Mouse (Mus musculus) limb, embryonic 13.5 days (tissue): ENCODE data around the gene Clec1a. TPM values are rescaled to one million over a fixed set of nuclear protein-coding genes. Genes with fewer than 3 reads are reported as not detected.

Experiments used
- ATAC-seq: fragments of 200-750 bp; cut with Nextera tagmentation; 2 replicates; pipeline ENCODE4 v1.8.0; 2017; ENCODE audit warnings: low read depth, moderate number of reproducible peaks, moderate TSS enrichment; ENCODE audit not compliant: low FRiP score
- H3K27ac ChIP-seq: fragments of 300-500 bp; sonication (generic); 2 replicates; pipeline ENCODE4 v1.5.1; 2015; ENCODE audit warnings: inconsistent platforms, mild to moderate bottlenecking, moderate library complexity
- H3K27me3 ChIP-seq: fragments of 300-500 bp; sonication (generic); 2 replicates; pipeline ENCODE4 v1.6.1; 2015; ENCODE audit warnings: mild to moderate bottlenecking, inconsistent platforms
- H3K36me3 ChIP-seq: fragments of 300-500 bp; sonication (generic); 2 replicates; pipeline ENCODE4 v1.6.1; 2015; ENCODE audit warnings: inconsistent platforms, mild to moderate bottlenecking, moderate library complexity
- H3K4me1 ChIP-seq: fragments of 300-500 bp; sonication (generic); 2 replicates; pipeline ENCODE4 v1.6.1; 2015; ENCODE audit warnings: inconsistent platforms
- H3K4me2 ChIP-seq: fragments of 300-500 bp; sonication (generic); replicated peaks from 2 replicates; pipeline ENCODE4 v1.6.1; 2015; ENCODE audit warnings: inconsistent platforms, mild to moderate bottlenecking, moderate library complexity
- H3K4me3 ChIP-seq: fragments of 300-500 bp; sonication (generic); 2 replicates; pipeline ENCODE4 v1.5.1; 2015; ENCODE audit warnings: moderate library complexity, mild to moderate bottlenecking, inconsistent platforms
- H3K9ac ChIP-seq: fragments of 300-500 bp; sonication (generic); 2 replicates; pipeline ENCODE4 v1.6.1; 2015; ENCODE audit warnings: mild to moderate bottlenecking, inconsistent platforms
- H3K9me3 ChIP-seq: fragments of 300-500 bp; sonication (generic); 2 replicates; pipeline ENCODE4 v1.6.1; 2016; ENCODE audit warnings: inconsistent platforms
- WGBS: fragments of 180-500 bp; shearing (Covaris S2); methylation state at CpG from one replicate; pipeline ENCODE4 v1.1.7; 2015; 5-methylcytosine and 5-hydroxymethylcytosine counted together
- polyA plus RNA-seq: library from polyadenylated mRNA; unstranded; fragments of >200 nt; fragmentation: Nextera tagmentation; extraction: Ambion mirVana; gene quantifications from 2 replicates; pipeline ENCODE4 v1.2.1, GENCODE M21; 2015

The Clec1a gene
- polyA plus RNA-seq, 1 experiment from 2014 or later: 2.3 TPM

GRCm38 (mm10) chr6:129434239-129434638, 17.6 kb downstream of the Clec1a start:
- H3K27ac ChIP-seq: no peak overlapping the region
- WGBS: 86% methylated on average over 5 of the region's 5 CpGs
- H3K4me2 ChIP-seq: no peak overlapping the region
- H3K9ac ChIP-seq: no peak overlapping the region
- H3K9me3 ChIP-seq: no peaks in the 10 kb centered on the region
- no peaks in the 10 kb centered on the region for H3K27me3 ChIP-seq
- no peak overlapping the region for H3K4me3 ChIP-seq
- H3K36me3 ChIP-seq: no peaks in the 10 kb centered on the region
- H3K4me1 ChIP-seq: no peaks in the 10 kb centered on the region
- ATAC-seq: no peak

- Histone ChIP-seq H3K4me3 (no peak overlapping the region), H3K27me3 (no peaks in the 10 kb centered on the region), H3K9ac (no peak overlapping the region), H3K27ac (no peak overlapping the region), H3K9me3 (no peaks in the 10 kb centered on the region), H3K36me3 (no peaks in the 10 kb centered on the region), H3K4me1 (peaks cover 15% of the 10 kb centered on the region), H3K4me2 (no peak overlapping the region)
- 75% methylated on average over 4 of the region's 4 CpGs for WGBS
- no peak for ATAC-seq
Measured at GRCm38 (mm10) chr6:129427281-129427680, 24.5 kb downstream of the Clec1a start.

GRCm38 (mm10) chr6:129425812-129426211, 26.0 kb downstream of the Clec1a start:
- Histone ChIP-seq H3K27ac (no peak overlapping the region), H3K27me3 (no peaks in the 10 kb centered on the region), H3K4me3 (no peak overlapping the region), H3K9ac (no peak overlapping the region), H3K9me3 (no peaks in the 10 kb centered on the region), H3K4me1 (peaks cover 15% of the 10 kb centered on the region), H3K36me3 (no peaks in the 10 kb centered on the region), H3K4me2 (no peak overlapping the region)
- no peak for ATAC-seq
- 26% methylated on average over 5 of the region's 5 CpGs for WGBS

GRCm38 (mm10) chr6:129425217-129425616, 26.6 kb downstream of the Clec1a start:
- Histone ChIP-seq H3K4me2 (no peak overlapping the region), H3K9ac (no peak overlapping the region), H3K36me3 (no peaks in the 10 kb centered on the region), H3K4me3 (no peak overlapping the region), H3K27me3 (no peaks in the 10 kb centered on the region), H3K9me3 (no peaks in the 10 kb centered on the region), H3K27ac (no peak overlapping the region), H3K4me1 (peaks cover 15% of the 10 kb centered on the region)
- WGBS: 69% methylated on average over 5 of the region's 5 CpGs
- ATAC-seq: no peak

GRCm38 (mm10) chr6:129423734-129424072, 28.1 kb downstream of the Clec1a start:
- Histone ChIP-seq H3K4me3 (no peak overlapping the region), H3K4me1 (peaks cover 15% of the 10 kb centered on the region), H3K4me2 (peak overlapping the region; percentile 14; the same call in 1 of the 2 replicates), H3K27ac (no peak overlapping the region), H3K36me3 (no peaks in the 10 kb centered on the region), H3K27me3 (no peaks in the 10 kb centered on the region), H3K9ac (no peak overlapping the region), H3K9me3 (no peaks in the 10 kb centered on the region)
- ATAC-seq: peak; percentile 69
- 25% methylated on average over 1 of the region's 1 CpGs for WGBS

GRCm38 (mm10) chr6:129423040-129423733, 28.6 kb downstream of the Clec1a start:
- no peaks in the 10 kb centered on the region for H3K36me3 ChIP-seq
- no peak overlapping the region for H3K4me3 ChIP-seq
- H3K27me3 ChIP-seq: no peaks in the 10 kb centered on the region
- H3K27ac ChIP-seq: no peak overlapping the region; the same call in 1 of the 2 replicates
- 56% methylated on average over 4 of the region's 4 CpGs for WGBS
- H3K4me1 ChIP-seq: peaks cover 15% of the 10 kb centered on the region
- H3K4me2 ChIP-seq: peak overlapping the region; percentile 14
- H3K9ac ChIP-seq: no peak overlapping the region
- H3K9me3 ChIP-seq: no peaks in the 10 kb centered on the region
- ATAC-seq: peak; percentile 92

GRCm38 (mm10) chr6:129422311-129422710, 29.5 kb downstream of the Clec1a start:
- Histone ChIP-seq H3K9ac (no peak overlapping the region), H3K27ac (no peak overlapping the region), H3K9me3 (no peaks in the 10 kb centered on the region), H3K4me2 (no peak overlapping the region), H3K36me3 (no peaks in the 10 kb centered on the region), H3K4me3 (no peak overlapping the region), H3K27me3 (no peaks in the 10 kb centered on the region), H3K4me1 (peaks cover 15% of the 10 kb centered on the region)
- WGBS: 88% methylated on average over 3 of the region's 3 CpGs
- no peak for ATAC-seq

- Histone ChIP-seq H3K4me1 (no peaks in the 10 kb centered on the region), H3K27ac (no peak overlapping the region), H3K9ac (no peak overlapping the region), H3K4me2 (no peak overlapping the region), H3K36me3 (no peaks in the 10 kb centered on the region), H3K4me3 (no peak overlapping the region), H3K9me3 (no peaks in the 10 kb centered on the region), H3K27me3 (no peaks in the 10 kb centered on the region)
- no peak for ATAC-seq
- WGBS: 79% methylated on average over 1 of the region's 1 CpGs
Measured at GRCm38 (mm10) chr6:129414177-129414576, 37.6 kb downstream of the Clec1a start.

- Histone ChIP-seq H3K9ac (no peak within 1 kb of the TSS), H3K4me2 (no peak within 1 kb of the TSS), H3K4me3 (no peak within 1 kb of the TSS), H3K9me3 (no peaks in the 10 kb centered on the region), H3K4me1 (no peaks in the 10 kb centered on the region), H3K27me3 (no peaks in the 10 kb centered on the region), H3K27ac (no peak within 1 kb of the TSS), H3K36me3 (no peaks in the 10 kb centered on the region)
- no peak for ATAC-seq
- WGBS: 89% methylated on average over 2 of the region's 2 CpGs
Measured at GRCm38 (mm10) chr6:129408562-129408961, 43.2 kb downstream of the Clec1a start, which contains the start of gene Clec9a. Gene Clec9a (plus strand): TSS chr6:129408862.

GRCm38 (mm10) chr6:129407324-129407723, 44.5 kb downstream of the Clec1a start:
- no peak overlapping the region for H3K9ac ChIP-seq
- no peak overlapping the region for H3K4me2 ChIP-seq
- 38% methylated on average over 2 of the region's 2 CpGs for WGBS
- no peaks in the 10 kb centered on the region for H3K27me3 ChIP-seq
- no peaks in the 10 kb centered on the region for H3K9me3 ChIP-seq
- no peak for ATAC-seq
- no peak overlapping the region for H3K4me3 ChIP-seq
- no peak overlapping the region for H3K27ac ChIP-seq
- H3K4me1 ChIP-seq: no peaks in the 10 kb centered on the region
- no peaks in the 10 kb centered on the region for H3K36me3 ChIP-seq

GRCm38 (mm10) chr6:129405999-129406398, 45.8 kb downstream of the Clec1a start:
- Histone ChIP-seq H3K36me3 (no peaks in the 10 kb centered on the region), H3K9me3 (no peaks in the 10 kb centered on the region), H3K4me1 (no peaks in the 10 kb centered on the region), H3K4me3 (no peak overlapping the region), H3K4me2 (no peak overlapping the region), H3K9ac (no peak overlapping the region), H3K27ac (no peak overlapping the region), H3K27me3 (no peaks in the 10 kb centered on the region)
- no peak for ATAC-seq

GRCm38 (mm10) chr6:129403391-129403790, 48.4 kb downstream of the Clec1a start:
- Histone ChIP-seq H3K4me3 (no peak overlapping the region), H3K9me3 (no peaks in the 10 kb centered on the region), H3K27me3 (no peaks in the 10 kb centered on the region), H3K27ac (no peak overlapping the region), H3K4me1 (no peaks in the 10 kb centered on the region), H3K4me2 (no peak overlapping the region), H3K36me3 (no peaks in the 10 kb centered on the region), H3K9ac (no peak overlapping the region)
- ATAC-seq: no peak
- WGBS: 78% methylated on average over 6 of the region's 6 CpGs

GRCm38 (mm10) chr6:129402404-129402803, 49.4 kb downstream of the Clec1a start:
- H3K27ac ChIP-seq: no peak overlapping the region
- H3K4me2 ChIP-seq: no peak overlapping the region
- H3K36me3 ChIP-seq: no peaks in the 10 kb centered on the region
- no peak for ATAC-seq
- no peaks in the 10 kb centered on the region for H3K9me3 ChIP-seq
- no peaks in the 10 kb centered on the region for H3K4me1 ChIP-seq
- H3K4me3 ChIP-seq: no peak overlapping the region
- H3K27me3 ChIP-seq: no peaks in the 10 kb centered on the region
- 87% methylated on average over 2 of the region's 2 CpGs for WGBS
- no peak overlapping the region for H3K9ac ChIP-seq
